Mouse (Mus musculus): ENCODE results near the gene Slc43a3. TPM values are rescaled to one million over a fixed set of nuclear protein-coding genes. Genes with fewer than 3 reads are reported as not detected.

Gene Slc43a3
- polyA plus RNA-seq (2012; rRNA removed), result 45.3 and 51.1 TPM in 2 replicates

GRCm38 (mm10) chr2:84936474-84937429 is at the start of gene Slc43a3:
Slc43a3 (plus strand) TSS chr2:84936579.
- TF ChIP-seq POLR2A (IDR thresholded peaks at IDR 0.05; ENCODE audit: low read depth, low read length) (peak; percentile 16), CTCF (IDR thresholded peaks at IDR 0.05; ENCODE audit: extremely low read depth, insufficient read depth, insufficient read length, insufficient replicate concordance) (no peak)
- Histone ChIP-seq H3K4me3 (ENCODE audit: extremely low read depth, insufficient read depth, insufficient read length) (peak within 1 kb of the TSS; percentile 70), H3K36me3 (ENCODE audit: control insufficient read depth, insufficient read depth, low read length) (no peaks in the 10 kb centered on the region), H3K4me1 (ENCODE audit: control insufficient read depth, insufficient read depth, insufficient read length) (peaks cover 17% of the 10 kb centered on the region), H3K27ac (ENCODE audit: insufficient read depth, low read length) (peak within 1 kb of the TSS; percentile 86), H3K27me3 (ENCODE audit: control insufficient read depth, insufficient read depth, low read length) (no peaks in the 10 kb centered on the region)
- 3% methylated on average over 38 of the region's 38 CpGs for WGBS
- DNase-seq (ENCODE audit: low read depth in 1 of 2, low spot score in 2 of 2), result peak in 1 of 2 experiments; percentile 45

GRCm38 (mm10) chr2:84886821-84887281 is 49.5 kb upstream of the Slc43a3 start:
- no peak for DNase-seq (ENCODE audit: low read depth in 1 of 2, low spot score in 2 of 2)
- WGBS, result under 1% methylated on average over 37 of the region's 39 CpGs
- H3K4me3 ChIP-seq (ENCODE audit: extremely low read depth, insufficient read depth, insufficient read length), result peak overlapping the region; percentile 31; the same call in 1 of the 2 replicates
- H3K27ac ChIP-seq (ENCODE audit: insufficient read depth, low read length), result no peak overlapping the region
- peaks cover 25% of the 10 kb centered on the region for H3K27me3 ChIP-seq (ENCODE audit: control insufficient read depth, insufficient read depth, low read length)
- TF ChIP-seq CTCF (IDR thresholded peaks at IDR 0.05; ENCODE audit: extremely low read depth, insufficient read depth, insufficient read length, insufficient replicate concordance) (no peak), POLR2A (IDR thresholded peaks at IDR 0.05; ENCODE audit: low read depth, low read length) (no peak)
- no peaks in the 10 kb centered on the region for H3K36me3 ChIP-seq (ENCODE audit: control insufficient read depth, insufficient read depth, low read length)
- peaks cover 11% of the 10 kb centered on the region for H3K4me1 ChIP-seq (ENCODE audit: control insufficient read depth, insufficient read depth, insufficient read length)

- Histone ChIP-seq H3K27me3 (ENCODE audit: control insufficient read depth, insufficient read depth, low read length) (peaks cover 25% of the 10 kb centered on the region), H3K36me3 (ENCODE audit: control insufficient read depth, insufficient read depth, low read length) (no peaks in the 10 kb centered on the region), H3K4me1 (ENCODE audit: control insufficient read depth, insufficient read depth, insufficient read length) (peaks cover 11% of the 10 kb centered on the region), H3K27ac (ENCODE audit: insufficient read depth, low read length) (no peak overlapping the region), H3K4me3 (ENCODE audit: extremely low read depth, insufficient read depth, insufficient read length) (peak overlapping the region; percentile 52)
- TF ChIP-seq CTCF (IDR thresholded peaks at IDR 0.05; ENCODE audit: extremely low read depth, insufficient read depth, insufficient read length, insufficient replicate concordance), result no peak
- TF ChIP-seq POLR2A (IDR thresholded peaks at IDR 0.05; ENCODE audit: low read depth, low read length), result no peak
- DNase-seq (ENCODE audit: low read depth in 1 of 2, low spot score in 2 of 2), result peak in 1 of 2 experiments; percentile 36
- WGBS, result under 1% methylated on average over 58 of the region's 58 CpGs
These were observed 48.7 kb upstream of the Slc43a3 start for GRCm38 (mm10) chr2:84887411-84888271.

- peak; percentile 54 to 68 for DNase-seq (ENCODE audit: low read depth in 1 of 2, low spot score in 2 of 2)
- peaks cover 23% of the 10 kb centered on the region for H3K27me3 ChIP-seq (ENCODE audit: control insufficient read depth, insufficient read depth, low read length)
- TF ChIP-seq CTCF (IDR thresholded peaks at IDR 0.05; ENCODE audit: extremely low read depth, insufficient read depth, insufficient read length, insufficient replicate concordance), result peak; percentile 65; the same call in 1 of the 2 replicates
- no peak for TF ChIP-seq POLR2A (IDR thresholded peaks at IDR 0.05; ENCODE audit: low read depth, low read length)
- H3K4me1 ChIP-seq (ENCODE audit: control insufficient read depth, insufficient read depth, insufficient read length), result peaks cover 11% of the 10 kb centered on the region
- H3K27ac ChIP-seq (ENCODE audit: insufficient read depth, low read length), result no peak overlapping the region
- H3K4me3 ChIP-seq (ENCODE audit: extremely low read depth, insufficient read depth, insufficient read length), result no peak overlapping the region
- 12% methylated on average over 28 of the region's 28 CpGs for WGBS
- no peaks in the 10 kb centered on the region for H3K36me3 ChIP-seq (ENCODE audit: control insufficient read depth, insufficient read depth, low read length)
These were observed 47.6 kb upstream of the Slc43a3 start for GRCm38 (mm10) chr2:84888657-84889315.

- Histone ChIP-seq H3K27me3 (ENCODE audit: control insufficient read depth, insufficient read depth, low read length) (peaks cover 22% of the 10 kb centered on the region), H3K36me3 (ENCODE audit: control insufficient read depth, insufficient read depth, low read length) (no peaks in the 10 kb centered on the region), H3K4me1 (ENCODE audit: control insufficient read depth, insufficient read depth, insufficient read length) (peaks cover 11% of the 10 kb centered on the region), H3K4me3 (ENCODE audit: extremely low read depth, insufficient read depth, insufficient read length) (no peak overlapping the region), H3K27ac (ENCODE audit: insufficient read depth, low read length) (no peak overlapping the region)
- TF ChIP-seq POLR2A (IDR thresholded peaks at IDR 0.05; ENCODE audit: low read depth, low read length) (no peak), CTCF (IDR thresholded peaks at IDR 0.05; ENCODE audit: extremely low read depth, insufficient read depth, insufficient read length, insufficient replicate concordance) (no peak)
- WGBS, result 10% methylated on average over 14 of the region's 14 CpGs
- no peak for DNase-seq (ENCODE audit: low read depth in 1 of 2, low spot score in 2 of 2)
These were observed 46.9 kb upstream of the Slc43a3 start for GRCm38 (mm10) chr2:84889316-84890044.

- WGBS, result 2% methylated on average over 5 of the region's 5 CpGs
- peaks cover 11% of the 10 kb centered on the region for H3K4me1 ChIP-seq (ENCODE audit: control insufficient read depth, insufficient read depth, insufficient read length)
- peaks cover 22% of the 10 kb centered on the region for H3K27me3 ChIP-seq (ENCODE audit: control insufficient read depth, insufficient read depth, low read length)
- no peak overlapping the region for H3K27ac ChIP-seq (ENCODE audit: insufficient read depth, low read length)
- DNase-seq (ENCODE audit: low read depth in 1 of 2, low spot score in 2 of 2), result peak; percentile 36 to 74
- TF ChIP-seq POLR2A (IDR thresholded peaks at IDR 0.05; ENCODE audit: low read depth, low read length) (no peak), CTCF (IDR thresholded peaks at IDR 0.05; ENCODE audit: extremely low read depth, insufficient read depth, insufficient read length, insufficient replicate concordance) (peak; percentile 85; the same call in 1 of the 2 replicates)
- H3K4me3 ChIP-seq (ENCODE audit: extremely low read depth, insufficient read depth, insufficient read length), result no peak overlapping the region
- H3K36me3 ChIP-seq (ENCODE audit: control insufficient read depth, insufficient read depth, low read length), result no peaks in the 10 kb centered on the region
These were observed 46.4 kb upstream of the Slc43a3 start for GRCm38 (mm10) chr2:84890045-84890340.

Data from spleen, adult 2 months (tissue).